Mouse (Mus musculus): ENCODE measurements around the gene Glce. TPM values are rescaled to one million over a fixed set of nuclear protein-coding genes. Genes with fewer than 3 reads are reported as not detected.
A peak's percentile ranks its signal among the peaks of the same experiment; 100 is the strongest.

The Glce gene
- polyA plus RNA-seq, 1 experiment from 2014 or later = 22.1 TPM

GRCm38 (mm10) chr9:62153263-62153662 is 30.8 kb upstream of the Glce start:
- WGBS = 88% methylated on average over 7 of the region's 7 CpGs

GRCm38 (mm10) chr9:62152506-62152905 is 30.1 kb upstream of the Glce start:
- Histone ChIP-seq H3K9me3 (no peaks in the 10 kb centered on the region), H3K27me3 (no peaks in the 10 kb centered on the region), H3K36me3 (no peaks in the 10 kb centered on the region), H3K4me1 (0 out of 2 replicates have a peak, but pooled peaks cover 3% of the 10 kb centered on the region), H3K27ac (replicated peaks) (no peak overlapping the region), H3K4me2 (replicated peaks) (no peak overlapping the region), H3K4me3 (no peak overlapping the region), H3K9ac (replicated peaks) (no peak overlapping the region)
- 86% methylated on average over 2 of the region's 2 CpGs for WGBS
- ATAC-seq (ENCODE audit: low FRiP score, low read depth) = no peak

More at GRCm38 (mm10) chr9:62153263-62153662, 30.8 kb upstream of the Glce start:
- Histone ChIP-seq H3K9ac (replicated peaks) (no peak overlapping the region), H3K27me3 (no peaks in the 10 kb centered on the region), H3K4me1 (0 out of 2 replicates have a peak, but pooled peaks cover 3% of the 10 kb centered on the region), H3K9me3 (no peaks in the 10 kb centered on the region), H3K27ac (replicated peaks) (no peak overlapping the region), H3K36me3 (no peaks in the 10 kb centered on the region), H3K4me2 (replicated peaks) (no peak overlapping the region), H3K4me3 (no peak overlapping the region)
- no peak for ATAC-seq (ENCODE audit: low FRiP score, low read depth)

GRCm38 (mm10) chr9:62145198-62145597 is 22.7 kb upstream of the Glce start:
- WGBS = 77% methylated on average over 2 of the region's 2 CpGs
- ATAC-seq (ENCODE audit: low FRiP score, low read depth) = no peak
- H3K9me3 ChIP-seq = no peaks in the 10 kb centered on the region
- H3K27ac ChIP-seq (replicated peaks) = no peak overlapping the region
- H3K4me3 ChIP-seq = no peak overlapping the region
- H3K9ac ChIP-seq (replicated peaks) = no peak overlapping the region
- H3K4me1 ChIP-seq = no peaks in the 10 kb centered on the region
- H3K4me2 ChIP-seq (replicated peaks) = no peak overlapping the region
- H3K27me3 ChIP-seq = no peaks in the 10 kb centered on the region
- H3K36me3 ChIP-seq = no peaks in the 10 kb centered on the region

- H3K27ac ChIP-seq (replicated peaks) = no peak overlapping the region
- no peaks in the 10 kb centered on the region for H3K27me3 ChIP-seq
- no peaks in the 10 kb centered on the region for H3K9me3 ChIP-seq
- ATAC-seq (ENCODE audit: low FRiP score, low read depth) = no peak
- no peak overlapping the region for H3K9ac ChIP-seq (replicated peaks)
- no peak overlapping the region for H3K4me3 ChIP-seq
- H3K4me2 ChIP-seq (replicated peaks) = no peak overlapping the region
- H3K36me3 ChIP-seq = no peaks in the 10 kb centered on the region
- 69% methylated on average over 7 of the region's 7 CpGs for WGBS
- H3K4me1 ChIP-seq = peaks cover 3% of the 10 kb centered on the region; the same call in 1 of the 2 replicates
Observed at GRCm38 (mm10) chr9:62143428-62143827, 21.0 kb upstream of the Glce start.

GRCm38 (mm10) chr9:62139027-62139426 is 16.6 kb upstream of the Glce start:
- whole genome bisulfite sequencing = 65% methylated on average over 7 of the region's 7 CpGs
- Histone ChIP-seq H3K9me3 (no peaks in the 10 kb centered on the region), H3K36me3 (no peaks in the 10 kb centered on the region), H3K4me1 (peaks cover 12% of the 10 kb centered on the region), H3K27ac (replicated peaks) (no peak overlapping the region), H3K27me3 (no peaks in the 10 kb centered on the region), H3K4me3 (no peak overlapping the region), H3K4me2 (replicated peaks) (no peak overlapping the region), H3K9ac (replicated peaks) (no peak overlapping the region)
- ATAC-seq (ENCODE audit: low FRiP score, low read depth) = no peak

- peaks cover 12% of the 10 kb centered on the region for H3K4me1 ChIP-seq
- no peak overlapping the region for H3K4me2 ChIP-seq (replicated peaks)
- no peak overlapping the region for H3K27ac ChIP-seq (replicated peaks)
- no peaks in the 10 kb centered on the region for H3K9me3 ChIP-seq
- H3K4me3 ChIP-seq = no peak overlapping the region
- no peak overlapping the region for H3K9ac ChIP-seq (replicated peaks)
- no peak for ATAC-seq (ENCODE audit: low FRiP score, low read depth)
- H3K27me3 ChIP-seq = no peaks in the 10 kb centered on the region
- WGBS = 53% methylated on average over 8 of the region's 8 CpGs
- H3K36me3 ChIP-seq = no peaks in the 10 kb centered on the region
Observed at GRCm38 (mm10) chr9:62137259-62137658, 14.8 kb upstream of the Glce start.

- peaks cover 4% of the 10 kb centered on the region for H3K4me1 ChIP-seq
- no peak overlapping the region for H3K9ac ChIP-seq (replicated peaks)
- no peaks in the 10 kb centered on the region for H3K36me3 ChIP-seq
- no peak overlapping the region for H3K4me3 ChIP-seq
- ATAC-seq (ENCODE audit: low FRiP score, low read depth) = no peak
- no peak overlapping the region for H3K4me2 ChIP-seq (replicated peaks)
- no peaks in the 10 kb centered on the region for H3K9me3 ChIP-seq
- no peaks in the 10 kb centered on the region for H3K27me3 ChIP-seq
- WGBS = 69% methylated on average over 4 of the region's 4 CpGs
- H3K27ac ChIP-seq (replicated peaks) = no peak overlapping the region
Observed at GRCm38 (mm10) chr9:62132005-62132782, 9.7 kb upstream of the Glce start.

- Histone ChIP-seq H3K27ac (replicated peaks) (no peak overlapping the region), H3K9me3 (no peaks in the 10 kb centered on the region), H3K36me3 (no peaks in the 10 kb centered on the region), H3K9ac (replicated peaks) (no peak overlapping the region), H3K4me2 (replicated peaks) (no peak overlapping the region), H3K4me1 (0 out of 2 replicates have a peak, but pooled peaks cover 3% of the 10 kb centered on the region), H3K4me3 (no peak overlapping the region), H3K27me3 (no peaks in the 10 kb centered on the region)
- ATAC-seq (ENCODE audit: low FRiP score, low read depth) = no peak
- WGBS = 89% methylated on average over 5 of the region's 5 CpGs
Observed at GRCm38 (mm10) chr9:62130746-62131145, 8.3 kb upstream of the Glce start.

- Histone ChIP-seq H3K4me1 (peaks cover 9% of the 10 kb centered on the region), H3K27me3 (0 out of 2 replicates have a peak, but pooled peaks cover 8% of the 10 kb centered on the region), H3K36me3 (no peaks in the 10 kb centered on the region), H3K9ac (replicated peaks) (no peak overlapping the region), H3K4me3 (no peak overlapping the region), H3K4me2 (replicated peaks) (no peak overlapping the region), H3K27ac (replicated peaks) (no peak overlapping the region), H3K9me3 (no peaks in the 10 kb centered on the region)
- WGBS = 84% methylated on average over 2 of the region's 2 CpGs
- ATAC-seq (ENCODE audit: low FRiP score, low read depth) = no peak
Observed at GRCm38 (mm10) chr9:62128056-62128455, 5.6 kb upstream of the Glce start.

GRCm38 (mm10) chr9:62125986-62126575 is 3.6 kb upstream of the Glce start:
- ATAC-seq (ENCODE audit: low FRiP score, low read depth) = no peak
- no peak overlapping the region for H3K9ac ChIP-seq (replicated peaks)

GRCm38 (mm10) chr9:62124266-62124665 is 1.8 kb upstream of the Glce start:
- H3K9ac ChIP-seq (replicated peaks) = no peak overlapping the region

More at GRCm38 (mm10) chr9:62125986-62126575, 3.6 kb upstream of the Glce start:
- H3K36me3 ChIP-seq = no peaks in the 10 kb centered on the region
- no peaks in the 10 kb centered on the region for H3K9me3 ChIP-seq
- no peak overlapping the region for H3K27ac ChIP-seq (replicated peaks)
- WGBS = 79% methylated on average over 5 of the region's 5 CpGs
- no peak overlapping the region for H3K4me3 ChIP-seq
- H3K27me3 ChIP-seq = 0 out of 2 replicates have a peak, but pooled peaks cover 8% of the 10 kb centered on the region
- H3K4me2 ChIP-seq (replicated peaks) = no peak overlapping the region
- peaks cover 12% of the 10 kb centered on the region for H3K4me1 ChIP-seq

GRCm38 (mm10) chr9:62123496-62123895 is 1.0 kb upstream of the Glce start:
- WGBS = 48% methylated on average over 3 of the region's 3 CpGs
- Histone ChIP-seq H3K27ac (replicated peaks) (peak overlapping the region; percentile 49; the same call in 1 of the 2 replicates), H3K4me3 (peak overlapping the region; percentile 81), H3K4me1 (peaks cover 18% of the 10 kb centered on the region), H3K4me2 (replicated peaks) (peak overlapping the region; percentile 98), H3K9ac (replicated peaks) (peak overlapping the region; percentile 39), H3K36me3 (no peaks in the 10 kb centered on the region), H3K9me3 (no peaks in the 10 kb centered on the region), H3K27me3 (0 out of 2 replicates have a peak, but pooled peaks cover 8% of the 10 kb centered on the region)
- ATAC-seq (ENCODE audit: low FRiP score, low read depth) = no peak

More at GRCm38 (mm10) chr9:62124266-62124665, 1.8 kb upstream of the Glce start:
- Histone ChIP-seq H3K4me2 (replicated peaks) (no peak overlapping the region), H3K27me3 (0 out of 2 replicates have a peak, but pooled peaks cover 8% of the 10 kb centered on the region), H3K9me3 (no peaks in the 10 kb centered on the region), H3K27ac (replicated peaks) (no peak overlapping the region), H3K4me3 (no peak overlapping the region), H3K4me1 (peaks cover 14% of the 10 kb centered on the region), H3K36me3 (no peaks in the 10 kb centered on the region)
- WGBS = 74% methylated on average over 1 of the region's 1 CpGs
- no peak for ATAC-seq (ENCODE audit: low FRiP score, low read depth)
